Mouse (Mus musculus) olfactory bulb, adult 2 months (tissue): Measurements from ENCODE around the gene Washc3.

ENCODE experiments used
- CTCF ChIP-seq: fragments of 200-500 bp; IDR thresholded peaks from 2 replicates; pipeline ENCODE4 v1.5.1; 2012; ENCODE audit warnings: low read depth, mild to moderate bottlenecking, low read length, moderate library complexity; ENCODE audit not compliant: insufficient read depth
- POLR2A ChIP-seq: fragments of 200-500 bp; IDR thresholded peaks from 2 replicates; pipeline ENCODE4 v1.6.1; 2012; ENCODE audit warnings: mild to moderate bottlenecking, low read depth, low read length, moderate library complexity; ENCODE audit not compliant: insufficient read depth

- TF ChIP-seq CTCF: no peak
- no peak for TF ChIP-seq POLR2A
These were observed 49.2 kb upstream of the Washc3 start for GRCm38 (mm10) chr10:88151658-88152057.
